Mouse (Mus musculus): ENCODE data around the gene Bend5. TPM values are rescaled to one million over a fixed set of nuclear protein-coding genes. Genes with fewer than 3 reads are reported as not detected.

Gene Bend5
- polyA plus RNA-seq, 1 experiment, result 6.1 TPM

GRCm38 (mm10) chr4:111475374-111475971 is 60.7 kb downstream of the Bend5 start:
- TF ChIP-seq CTCF (IDR thresholded peaks at IDR 0.05; ENCODE audit: control insufficient read depth, insufficient read depth, low read length), result no peak
- TF ChIP-seq POLR2A (IDR thresholded peaks at IDR 0.05; ENCODE audit: borderline replicate concordance, control insufficient read depth, low read depth, low read length), result no peak
- 82% methylated on average over 10 of the region's 10 CpGs for WGBS
- H3K4me1 ChIP-seq (ENCODE audit: control insufficient read depth, insufficient read depth, low read length), result no peaks in the 10 kb centered on the region
- no peak overlapping the region for H3K27ac ChIP-seq (ENCODE audit: control insufficient read depth, insufficient read depth, low read depth, low read length, poor library complexity)
- no peak overlapping the region for H3K4me3 ChIP-seq (replicated peaks; ENCODE audit: control insufficient read depth, low read depth, low read length)

- H3K4me3 ChIP-seq (replicated peaks; ENCODE audit: control insufficient read depth, low read depth, low read length), result no peak overlapping the region
- no peak overlapping the region for H3K27ac ChIP-seq (ENCODE audit: control insufficient read depth, insufficient read depth, low read depth, low read length, poor library complexity)
- H3K4me1 ChIP-seq (ENCODE audit: control insufficient read depth, insufficient read depth, low read length), result no peaks in the 10 kb centered on the region
- TF ChIP-seq POLR2A (IDR thresholded peaks at IDR 0.05; ENCODE audit: borderline replicate concordance, control insufficient read depth, low read depth, low read length) (no peak), CTCF (IDR thresholded peaks at IDR 0.05; ENCODE audit: control insufficient read depth, insufficient read depth, low read length) (no peak)
- WGBS, result 70% methylated on average over 4 of the region's 4 CpGs
These were observed 62.7 kb downstream of the Bend5 start for GRCm38 (mm10) chr4:111477507-111477906.

- no peak for TF ChIP-seq CTCF (IDR thresholded peaks at IDR 0.05; ENCODE audit: control insufficient read depth, insufficient read depth, low read length)
- TF ChIP-seq POLR2A (IDR thresholded peaks at IDR 0.05; ENCODE audit: borderline replicate concordance, control insufficient read depth, low read depth, low read length), result no peak
- Histone ChIP-seq H3K4me3 (replicated peaks; ENCODE audit: control insufficient read depth, low read depth, low read length) (no peak overlapping the region), H3K4me1 (ENCODE audit: control insufficient read depth, insufficient read depth, low read length) (no peaks in the 10 kb centered on the region), H3K27ac (ENCODE audit: control insufficient read depth, insufficient read depth, low read depth, low read length, poor library complexity) (no peak overlapping the region)
- WGBS, result 75% methylated on average over 5 of the region's 5 CpGs
These were observed 68.7 kb downstream of the Bend5 start for GRCm38 (mm10) chr4:111483499-111483898.

- Histone ChIP-seq H3K27ac (ENCODE audit: control insufficient read depth, insufficient read depth, low read depth, low read length, poor library complexity) (no peak overlapping the region), H3K4me1 (ENCODE audit: control insufficient read depth, insufficient read depth, low read length) (no peaks in the 10 kb centered on the region), H3K4me3 (replicated peaks; ENCODE audit: control insufficient read depth, low read depth, low read length) (no peak overlapping the region)
- WGBS, result 50% methylated on average over 5 of the region's 5 CpGs
- TF ChIP-seq CTCF (IDR thresholded peaks at IDR 0.05; ENCODE audit: control insufficient read depth, insufficient read depth, low read length) (no peak), POLR2A (IDR thresholded peaks at IDR 0.05; ENCODE audit: borderline replicate concordance, control insufficient read depth, low read depth, low read length) (no peak)
These were observed 70.4 kb downstream of the Bend5 start for GRCm38 (mm10) chr4:111485189-111485588.

DNA sequence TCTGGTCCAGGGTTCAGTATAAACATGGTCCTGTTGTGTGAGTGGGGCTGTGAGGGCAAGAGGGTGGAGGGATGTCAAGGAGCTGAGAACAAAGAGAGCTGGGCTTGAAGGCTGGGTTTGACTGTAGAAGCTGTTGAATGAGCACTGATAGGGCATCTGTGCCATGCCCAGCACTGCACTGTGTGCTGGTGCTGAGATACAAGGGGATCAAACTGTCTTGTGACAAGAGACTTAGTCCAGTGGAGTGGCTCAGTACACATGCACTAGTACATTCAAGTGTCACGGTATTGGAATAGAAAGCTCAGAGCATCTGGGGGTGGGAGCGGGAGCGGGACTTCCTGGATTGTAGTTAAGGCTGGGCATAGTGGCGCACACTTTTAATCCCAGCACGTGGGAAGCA is 71.4 kb downstream of the Bend5 start:
- TF ChIP-seq POLR2A (IDR thresholded peaks at IDR 0.05; ENCODE audit: borderline replicate concordance, control insufficient read depth, low read depth, low read length), result no peak
- no peak for TF ChIP-seq CTCF (IDR thresholded peaks at IDR 0.05; ENCODE audit: control insufficient read depth, insufficient read depth, low read length)
- 72% methylated on average over 5 of the region's 5 CpGs for WGBS
- no peaks in the 10 kb centered on the region for H3K4me1 ChIP-seq (ENCODE audit: control insufficient read depth, insufficient read depth, low read length)
- H3K27ac ChIP-seq (ENCODE audit: control insufficient read depth, insufficient read depth, low read depth, low read length, poor library complexity), result no peak overlapping the region
- H3K4me3 ChIP-seq (replicated peaks; ENCODE audit: control insufficient read depth, low read depth, low read length), result no peak overlapping the region

DNA sequence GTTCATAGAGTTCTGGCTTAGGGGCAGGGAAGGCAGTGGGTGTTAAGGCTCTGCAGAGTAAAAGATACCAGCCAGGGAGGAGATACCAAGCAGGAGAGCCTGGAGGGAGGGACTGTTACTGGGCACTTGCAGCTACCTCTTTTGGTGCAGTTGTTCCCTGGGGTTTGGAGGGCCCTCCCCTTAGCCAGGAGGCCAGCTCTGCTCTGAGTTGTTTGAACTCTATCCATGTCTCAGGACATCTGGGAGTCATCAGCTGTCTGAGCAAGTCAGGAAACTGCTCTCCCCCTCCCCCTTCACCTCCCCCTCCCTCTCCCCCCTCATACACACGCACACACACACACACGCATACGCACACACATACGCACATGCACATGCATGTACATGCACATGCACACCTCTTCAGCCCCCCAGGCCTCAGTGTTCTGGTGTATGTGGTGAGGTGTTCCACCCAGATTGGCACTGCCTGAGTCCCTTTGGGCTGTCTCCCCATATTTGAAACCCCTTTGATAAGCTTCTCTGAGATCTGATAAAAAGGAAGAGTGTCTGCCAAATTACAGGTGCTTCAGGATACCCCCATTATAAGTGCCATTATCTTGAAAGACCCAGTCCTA is 72.5 kb downstream of the Bend5 start:
- 84% methylated on average over 4 of the region's 4 CpGs for WGBS
- H3K4me1 ChIP-seq (ENCODE audit: control insufficient read depth, insufficient read depth, low read length), result no peaks in the 10 kb centered on the region
- no peak overlapping the region for H3K4me3 ChIP-seq (replicated peaks; ENCODE audit: control insufficient read depth, low read depth, low read length)
- TF ChIP-seq CTCF (IDR thresholded peaks at IDR 0.05; ENCODE audit: control insufficient read depth, insufficient read depth, low read length) (no peak), POLR2A (IDR thresholded peaks at IDR 0.05; ENCODE audit: borderline replicate concordance, control insufficient read depth, low read depth, low read length) (no peak)
- H3K27ac ChIP-seq (ENCODE audit: control insufficient read depth, insufficient read depth, low read depth, low read length, poor library complexity), result no peak overlapping the region

GRCm38 (mm10) chr4:111493750-111494404 is 79.1 kb downstream of the Bend5 start:
- no peaks in the 10 kb centered on the region for H3K4me1 ChIP-seq (ENCODE audit: control insufficient read depth, insufficient read depth, low read length)
- TF ChIP-seq CTCF (IDR thresholded peaks at IDR 0.05; ENCODE audit: control insufficient read depth, insufficient read depth, low read length) (peak; percentile 45; the same call in 1 of the 2 replicates), POLR2A (IDR thresholded peaks at IDR 0.05; ENCODE audit: borderline replicate concordance, control insufficient read depth, low read depth, low read length) (no peak)
- WGBS, result 56% methylated on average over 5 of the region's 5 CpGs
- H3K27ac ChIP-seq (ENCODE audit: control insufficient read depth, insufficient read depth, low read depth, low read length, poor library complexity), result no peak overlapping the region
- no peak overlapping the region for H3K4me3 ChIP-seq (replicated peaks; ENCODE audit: control insufficient read depth, low read depth, low read length)

- 5% methylated on average over 2 of the region's 2 CpGs for WGBS
- peak; percentile 65 for TF ChIP-seq CTCF (IDR thresholded peaks at IDR 0.05; ENCODE audit: control insufficient read depth, insufficient read depth, low read length)
- no peak for TF ChIP-seq POLR2A (IDR thresholded peaks at IDR 0.05; ENCODE audit: borderline replicate concordance, control insufficient read depth, low read depth, low read length)
These were observed 81.1 kb downstream of the Bend5 start for GRCm38 (mm10) chr4:111495949-111496348.

More at GRCm38 (mm10) chr4:111495949-111496348, 81.1 kb downstream of the Bend5 start:
- no peak overlapping the region for H3K4me3 ChIP-seq (replicated peaks; ENCODE audit: control insufficient read depth, low read depth, low read length)
- H3K27ac ChIP-seq (ENCODE audit: control insufficient read depth, insufficient read depth, low read depth, low read length, poor library complexity), result no peak overlapping the region
- H3K4me1 ChIP-seq (ENCODE audit: control insufficient read depth, insufficient read depth, low read length), result no peaks in the 10 kb centered on the region

Measured in bone marrow, adult 2 months (tissue).